Mouse (Mus musculus) limb, embryonic 15.5 days (tissue): ENCODE results near the gene Vav3. TPM values are rescaled to one million over a fixed set of nuclear protein-coding genes. Genes with fewer than 3 reads are reported as not detected.

ENCODE experiments used
- ATAC-seq: fragments of 200-750 bp; cut with Nextera tagmentation; 2 replicates; pipeline ENCODE4 v1.8.0; 2017; ENCODE audit warnings: low read depth, moderate TSS enrichment; ENCODE audit not compliant: insufficient number of reproducible peaks, low FRiP score, low TSS enrichment
- H3K27ac ChIP-seq: fragments of 300-500 bp; sonication (generic); 2 replicates; pipeline ENCODE4 v1.5.1; 2015; ENCODE audit warnings: moderate library complexity, mild to moderate bottlenecking, inconsistent platforms
- H3K27me3 ChIP-seq: fragments of 300-500 bp; sonication (generic); 2 replicates; pipeline ENCODE4 v1.6.1; 2015; ENCODE audit warnings: inconsistent platforms
- H3K36me3 ChIP-seq: fragments of 300-500 bp; sonication (generic); 2 replicates; pipeline ENCODE4 v1.6.1; 2015; ENCODE audit warnings: inconsistent platforms
- H3K4me1 ChIP-seq: fragments of 300-500 bp; sonication (generic); 2 replicates; pipeline ENCODE4 v1.6.1; 2015; ENCODE audit warnings: inconsistent platforms
- H3K4me2 ChIP-seq: fragments of 300-500 bp; sonication (generic); 2 replicates; pipeline ENCODE4 v1.6.1; 2015; ENCODE audit warnings: mild to moderate bottlenecking, inconsistent platforms
- H3K4me3 ChIP-seq: fragments of 300-500 bp; sonication (generic); 2 replicates; pipeline ENCODE4 v1.5.1; 2015; ENCODE audit warnings: mild to moderate bottlenecking, inconsistent platforms
- H3K9ac ChIP-seq: fragments of 300-500 bp; sonication (generic); 2 replicates; pipeline ENCODE4 v1.6.1; 2015; ENCODE audit warnings: inconsistent platforms
- H3K9me3 ChIP-seq: fragments of 300-500 bp; sonication (generic); 2 replicates; pipeline ENCODE4 v1.6.1; 2016; ENCODE audit warnings: inconsistent platforms
- WGBS: fragments of 180-500 bp; shearing (Covaris S2); methylation state at CpG from one replicate; pipeline ENCODE4 v1.1.7; 2015; 5-methylcytosine and 5-hydroxymethylcytosine counted together
- polyA plus RNA-seq: library from polyadenylated mRNA; unstranded; fragments of >200 nt; fragmentation: Nextera tagmentation; extraction: Ambion mirVana; gene quantifications from 2 replicates; pipeline ENCODE4 v1.2.1, GENCODE M21; 2015

The Vav3 gene
- polyA plus RNA-seq, 1 experiment from 2014 or later = 31.3 TPM

- ATAC-seq = no peak
These were observed 148.3 kb downstream of the Vav3 start for GRCm38 (mm10) chr3:109488750-109489171.

GRCm38 (mm10) chr3:109490561-109491296 is 150.3 kb downstream of the Vav3 start:
- no peak for ATAC-seq
- H3K9me3 ChIP-seq = no peaks in the 10 kb centered on the region
- 65% methylated on average over 11 of the region's 11 CpGs for WGBS

More at GRCm38 (mm10) chr3:109488750-109489171, 148.3 kb downstream of the Vav3 start:
- Histone ChIP-seq H3K27ac (no peak overlapping the region), H3K27me3 (0 out of 2 replicates have a peak, but pooled peaks cover 2% of the 10 kb centered on the region), H3K4me3 (no peak overlapping the region), H3K36me3 (no peaks in the 10 kb centered on the region), H3K4me1 (no peaks in the 10 kb centered on the region), H3K9ac (no peak overlapping the region), H3K4me2 (no peak overlapping the region), H3K9me3 (no peaks in the 10 kb centered on the region)
- 40% methylated on average over 4 of the region's 4 CpGs for WGBS

GRCm38 (mm10) chr3:109491568-109491967 is 151.1 kb downstream of the Vav3 start:
- no peaks in the 10 kb centered on the region for H3K36me3 ChIP-seq
- H3K27ac ChIP-seq = no peak overlapping the region
- H3K9me3 ChIP-seq = no peaks in the 10 kb centered on the region
- no peak overlapping the region for H3K4me2 ChIP-seq
- no peaks in the 10 kb centered on the region for H3K4me1 ChIP-seq
- no peak overlapping the region for H3K4me3 ChIP-seq
- H3K9ac ChIP-seq = no peak overlapping the region
- H3K27me3 ChIP-seq = 0 out of 2 replicates have a peak, but pooled peaks cover 2% of the 10 kb centered on the region
- WGBS = under 1% methylated on average over 2 of the region's 2 CpGs
- no peak for ATAC-seq

More at GRCm38 (mm10) chr3:109490561-109491296, 150.3 kb downstream of the Vav3 start:
- Histone ChIP-seq H3K9ac (no peak overlapping the region), H3K4me1 (no peaks in the 10 kb centered on the region), H3K27ac (no peak overlapping the region), H3K4me2 (no peak overlapping the region), H3K27me3 (0 out of 2 replicates have a peak, but pooled peaks cover 2% of the 10 kb centered on the region), H3K36me3 (no peaks in the 10 kb centered on the region), H3K4me3 (no peak overlapping the region)

- Histone ChIP-seq H3K4me1 (no peaks in the 10 kb centered on the region), H3K27me3 (no peaks in the 10 kb centered on the region), H3K9ac (no peak overlapping the region), H3K4me3 (no peak overlapping the region), H3K27ac (no peak overlapping the region), H3K9me3 (no peaks in the 10 kb centered on the region), H3K4me2 (no peak overlapping the region), H3K36me3 (no peaks in the 10 kb centered on the region)
- no peak for ATAC-seq
- WGBS = 46% methylated on average over 5 of the region's 5 CpGs
These were observed 156.0 kb downstream of the Vav3 start for GRCm38 (mm10) chr3:109496461-109496860.

GRCm38 (mm10) chr3:109497074-109497473 is 156.6 kb downstream of the Vav3 start:
- H3K27me3 ChIP-seq = no peaks in the 10 kb centered on the region
- 76% methylated on average over 4 of the region's 4 CpGs for WGBS
- H3K9me3 ChIP-seq = no peaks in the 10 kb centered on the region
- no peaks in the 10 kb centered on the region for H3K36me3 ChIP-seq
- H3K4me3 ChIP-seq = no peak overlapping the region
- ATAC-seq = no peak
- no peak overlapping the region for H3K4me2 ChIP-seq
- H3K27ac ChIP-seq = no peak overlapping the region
- H3K4me1 ChIP-seq = no peaks in the 10 kb centered on the region
- no peak overlapping the region for H3K9ac ChIP-seq

GRCm38 (mm10) chr3:109499861-109500456 is 159.5 kb downstream of the Vav3 start:
- Histone ChIP-seq H3K9me3 (no peaks in the 10 kb centered on the region), H3K27me3 (no peaks in the 10 kb centered on the region), H3K27ac (no peak overlapping the region), H3K9ac (no peak overlapping the region), H3K36me3 (no peaks in the 10 kb centered on the region), H3K4me2 (no peak overlapping the region), H3K4me1 (no peaks in the 10 kb centered on the region), H3K4me3 (no peak overlapping the region)
- 79% methylated on average over 1 of the region's 1 CpGs for WGBS
- no peak for ATAC-seq

- Histone ChIP-seq H3K27me3 (no peaks in the 10 kb centered on the region), H3K36me3 (no peaks in the 10 kb centered on the region), H3K27ac (no peak overlapping the region), H3K9me3 (no peaks in the 10 kb centered on the region), H3K4me2 (no peak overlapping the region), H3K4me1 (no peaks in the 10 kb centered on the region), H3K4me3 (no peak overlapping the region), H3K9ac (no peak overlapping the region)
- ATAC-seq = no peak
- 75% methylated on average over 1 of the region's 1 CpGs for WGBS
These were observed 169.3 kb downstream of the Vav3 start for GRCm38 (mm10) chr3:109509784-109510183.

- Histone ChIP-seq H3K27me3 (no peaks in the 10 kb centered on the region), H3K4me2 (no peak overlapping the region), H3K4me1 (no peaks in the 10 kb centered on the region), H3K4me3 (no peak overlapping the region), H3K9ac (no peak overlapping the region), H3K36me3 (no peaks in the 10 kb centered on the region), H3K27ac (no peak overlapping the region), H3K9me3 (no peaks in the 10 kb centered on the region)
- WGBS = 65% methylated on average over 1 of the region's 1 CpGs
- ATAC-seq = no peak
These were observed 171.4 kb downstream of the Vav3 start for GRCm38 (mm10) chr3:109511849-109512248.

- WGBS = 62% methylated on average over 3 of the region's 3 CpGs
- Histone ChIP-seq H3K9ac (no peak overlapping the region), H3K4me3 (no peak overlapping the region), H3K36me3 (no peaks in the 10 kb centered on the region), H3K9me3 (no peaks in the 10 kb centered on the region), H3K27ac (no peak overlapping the region), H3K4me2 (no peak overlapping the region), H3K4me1 (no peaks in the 10 kb centered on the region), H3K27me3 (no peaks in the 10 kb centered on the region)
- no peak for ATAC-seq
These were observed 175.0 kb downstream of the Vav3 start for GRCm38 (mm10) chr3:109515479-109515878.

- Histone ChIP-seq H3K36me3 (no peaks in the 10 kb centered on the region), H3K9me3 (no peaks in the 10 kb centered on the region), H3K4me1 (no peaks in the 10 kb centered on the region), H3K27ac (no peak overlapping the region), H3K9ac (no peak overlapping the region), H3K4me3 (no peak overlapping the region), H3K27me3 (no peaks in the 10 kb centered on the region), H3K4me2 (no peak overlapping the region)
- 67% methylated on average over 10 of the region's 10 CpGs for WGBS
- no peak for ATAC-seq
These were observed 175.9 kb downstream of the Vav3 start for GRCm38 (mm10) chr3:109516372-109516771.

GRCm38 (mm10) chr3:109522115-109522514 is 181.7 kb downstream of the Vav3 start:
- ATAC-seq = no peak
- H3K9me3 ChIP-seq = no peaks in the 10 kb centered on the region
- H3K4me1 ChIP-seq = no peaks in the 10 kb centered on the region
- no peak overlapping the region for H3K4me2 ChIP-seq
- no peak overlapping the region for H3K4me3 ChIP-seq
- no peaks in the 10 kb centered on the region for H3K27me3 ChIP-seq
- H3K27ac ChIP-seq = no peak overlapping the region
- WGBS = 71% methylated on average over 7 of the region's 7 CpGs
- no peak overlapping the region for H3K9ac ChIP-seq
- H3K36me3 ChIP-seq = no peaks in the 10 kb centered on the region

- Histone ChIP-seq H3K4me2 (no peak overlapping the region), H3K27me3 (no peaks in the 10 kb centered on the region), H3K27ac (no peak overlapping the region), H3K4me3 (no peak overlapping the region), H3K9ac (no peak overlapping the region), H3K9me3 (no peaks in the 10 kb centered on the region), H3K4me1 (no peaks in the 10 kb centered on the region), H3K36me3 (no peaks in the 10 kb centered on the region)
- ATAC-seq = no peak
- WGBS = 79% methylated on average over 12 of the region's 12 CpGs
These were observed 185.4 kb downstream of the Vav3 start for GRCm38 (mm10) chr3:109525825-109526224.
